Mouse (Mus musculus) G1E (cell line): ENCODE measurements around the gene Anapc16.

Experiments used
- CTCF ChIP-seq: IDR thresholded peaks from 2 replicates; pipeline ENCODE4 v1.5.1; 2012; ENCODE audit warnings: low read depth, low read length, inconsistent platforms, mixed read lengths
- GATA1 ChIP-seq: IDR thresholded peaks from 2 replicates; pipeline ENCODE4 v1.6.1; 2012; ENCODE audit warnings: borderline replicate concordance, low read length, inconsistent platforms, mixed read lengths

GRCm38 (mm10) chr10:60033064-60033463 is 30.1 kb upstream of the Anapc16 start:
- TF ChIP-seq CTCF (no peak), GATA1 (no peak)
